Mouse (Mus musculus): ENCODE data around the gene Trabd. TPM values are rescaled to one million over a fixed set of nuclear protein-coding genes. Genes with fewer than 3 reads are reported as not detected.

Trabd gene
- polyA plus RNA-seq, 1 experiment from 2014 or later, result 48.4 TPM

GRCm38 (mm10) chr15:89084826-89085225 is 9.9 kb downstream of the Trabd start:
- H3K27me3 ChIP-seq, result no peaks in the 10 kb centered on the region
- no peaks in the 10 kb centered on the region for H3K9me3 ChIP-seq (replicated peaks)
- H3K27ac ChIP-seq, result no peak overlapping the region
- H3K9ac ChIP-seq, result no peak overlapping the region
- H3K4me1 ChIP-seq, result peaks cover 10% of the 10 kb centered on the region
- peaks cover 72% of the 10 kb centered on the region for H3K36me3 ChIP-seq
- no peak overlapping the region for H3K4me2 ChIP-seq (replicated peaks)
- ATAC-seq (ENCODE audit: low FRiP score), result no peak
- 96% methylated on average over 2 of the region's 2 CpGs for WGBS
- no peak overlapping the region for H3K4me3 ChIP-seq

GRCm38 (mm10) chr15:89088607-89089247 is 13.8 kb downstream of the Trabd start, which contains the start of gene Selenoo:
Gene Selenoo (plus strand): TSS chr15:89089084.
- WGBS, result 2% methylated on average over 38 of the region's 38 CpGs

GRCm38 (mm10) chr15:89089248-89090051 is 14.5 kb downstream of the Trabd start:
- Histone ChIP-seq H3K4me1 (peaks cover 20% of the 10 kb centered on the region), H3K9me3 (replicated peaks) (no peaks in the 10 kb centered on the region), H3K27ac (peak overlapping the region; percentile 84), H3K36me3 (peaks cover 49% of the 10 kb centered on the region), H3K27me3 (no peaks in the 10 kb centered on the region), H3K9ac (peak overlapping the region; percentile 95), H3K4me3 (peak overlapping the region; percentile 95), H3K4me2 (replicated peaks) (peak overlapping the region; percentile 99)
- 4% methylated on average over 67 of the region's 68 CpGs for WGBS
- ATAC-seq (ENCODE audit: low FRiP score), result peak; percentile 53

More at GRCm38 (mm10) chr15:89088607-89089247, 13.8 kb downstream of the Trabd start, which contains the start of gene Selenoo:
- Histone ChIP-seq H3K4me2 (replicated peaks) (peak within 1 kb of the TSS; percentile 99), H3K36me3 (peaks cover 49% of the 10 kb centered on the region), H3K27ac (peak within 1 kb of the TSS; percentile 84), H3K9me3 (replicated peaks) (no peaks in the 10 kb centered on the region), H3K4me1 (peaks cover 20% of the 10 kb centered on the region), H3K27me3 (no peaks in the 10 kb centered on the region), H3K4me3 (peak within 1 kb of the TSS; percentile 95), H3K9ac (peak within 1 kb of the TSS; percentile 95)
- peak; percentile 95 for ATAC-seq (ENCODE audit: low FRiP score)

GRCm38 (mm10) chr15:89090662-89091061 is 15.7 kb downstream of the Trabd start:
- WGBS, result 92% methylated on average over 4 of the region's 4 CpGs
- H3K4me3 ChIP-seq, result no peak overlapping the region
- H3K9ac ChIP-seq, result no peak overlapping the region
- H3K27me3 ChIP-seq, result no peaks in the 10 kb centered on the region
- no peak for ATAC-seq (ENCODE audit: low FRiP score)
- H3K4me1 ChIP-seq, result peaks cover 20% of the 10 kb centered on the region
- no peak overlapping the region for H3K4me2 ChIP-seq (replicated peaks)
- no peak overlapping the region for H3K27ac ChIP-seq
- H3K36me3 ChIP-seq, result peaks cover 49% of the 10 kb centered on the region
- H3K9me3 ChIP-seq (replicated peaks), result no peaks in the 10 kb centered on the region

- peaks cover 49% of the 10 kb centered on the region for H3K36me3 ChIP-seq
- H3K9ac ChIP-seq, result no peak overlapping the region
- H3K27ac ChIP-seq, result no peak overlapping the region
- H3K9me3 ChIP-seq (replicated peaks), result no peaks in the 10 kb centered on the region
- H3K4me3 ChIP-seq, result no peak overlapping the region
- H3K27me3 ChIP-seq, result no peaks in the 10 kb centered on the region
- H3K4me2 ChIP-seq (replicated peaks), result no peak overlapping the region
- WGBS, result 80% methylated on average over 5 of the region's 5 CpGs
- H3K4me1 ChIP-seq, result peaks cover 20% of the 10 kb centered on the region
- no peak for ATAC-seq (ENCODE audit: low FRiP score)
Measured at GRCm38 (mm10) chr15:89092181-89092580, 17.3 kb downstream of the Trabd start.

GRCm38 (mm10) chr15:89097450-89097849 is 22.5 kb downstream of the Trabd start:
- 92% methylated on average over 5 of the region's 5 CpGs for WGBS

GRCm38 (mm10) chr15:89098616-89099015 is 23.7 kb downstream of the Trabd start:
- Histone ChIP-seq H3K27me3 (no peaks in the 10 kb centered on the region), H3K4me2 (replicated peaks) (no peak overlapping the region), H3K9ac (no peak overlapping the region), H3K4me3 (no peak overlapping the region), H3K9me3 (replicated peaks) (no peaks in the 10 kb centered on the region), H3K36me3 (peaks cover 99% of the 10 kb centered on the region), H3K27ac (no peak overlapping the region), H3K4me1 (no peaks in the 10 kb centered on the region)
- 92% methylated on average over 7 of the region's 7 CpGs for WGBS
- ATAC-seq (ENCODE audit: low FRiP score), result no peak

More at GRCm38 (mm10) chr15:89097450-89097849, 22.5 kb downstream of the Trabd start:
- no peak overlapping the region for H3K9ac ChIP-seq
- no peak overlapping the region for H3K27ac ChIP-seq
- H3K9me3 ChIP-seq (replicated peaks), result no peaks in the 10 kb centered on the region
- no peak overlapping the region for H3K4me2 ChIP-seq (replicated peaks)
- no peak overlapping the region for H3K4me3 ChIP-seq
- ATAC-seq (ENCODE audit: low FRiP score), result no peak
- H3K4me1 ChIP-seq, result no peaks in the 10 kb centered on the region
- no peaks in the 10 kb centered on the region for H3K27me3 ChIP-seq
- peaks cover 99% of the 10 kb centered on the region for H3K36me3 ChIP-seq

- 94% methylated on average over 12 of the region's 12 CpGs for WGBS
- Histone ChIP-seq H3K9me3 (replicated peaks) (no peaks in the 10 kb centered on the region), H3K4me1 (no peaks in the 10 kb centered on the region), H3K9ac (no peak overlapping the region), H3K4me2 (replicated peaks) (no peak overlapping the region), H3K27ac (no peak overlapping the region), H3K36me3 (peaks cover 99% of the 10 kb centered on the region), H3K27me3 (no peaks in the 10 kb centered on the region), H3K4me3 (no peak overlapping the region)
- ATAC-seq (ENCODE audit: low FRiP score), result peak; percentile 38; the same call in 1 of the 2 replicates
Measured at GRCm38 (mm10) chr15:89100823-89101222, 25.9 kb downstream of the Trabd start.

- Histone ChIP-seq H3K4me2 (replicated peaks) (no peak overlapping the region), H3K4me1 (no peaks in the 10 kb centered on the region), H3K9ac (no peak overlapping the region), H3K27me3 (no peaks in the 10 kb centered on the region), H3K9me3 (replicated peaks) (no peaks in the 10 kb centered on the region), H3K36me3 (peaks cover 99% of the 10 kb centered on the region), H3K27ac (no peak overlapping the region), H3K4me3 (no peak overlapping the region)
- no peak for ATAC-seq (ENCODE audit: low FRiP score)
- WGBS, result 58% methylated on average over 5 of the region's 5 CpGs
Measured at GRCm38 (mm10) chr15:89102646-89103045, 27.7 kb downstream of the Trabd start.

- no peak overlapping the region for H3K4me3 ChIP-seq
- no peaks in the 10 kb centered on the region for H3K27me3 ChIP-seq
- WGBS, result 85% methylated on average over 10 of the region's 10 CpGs
- no peak overlapping the region for H3K4me2 ChIP-seq (replicated peaks)
- peaks cover 99% of the 10 kb centered on the region for H3K36me3 ChIP-seq
- H3K4me1 ChIP-seq, result no peaks in the 10 kb centered on the region
- no peak overlapping the region for H3K9ac ChIP-seq
- H3K9me3 ChIP-seq (replicated peaks), result no peaks in the 10 kb centered on the region
- ATAC-seq (ENCODE audit: low FRiP score), result no peak
- no peak overlapping the region for H3K27ac ChIP-seq
Measured at GRCm38 (mm10) chr15:89103921-89104320, 29.0 kb downstream of the Trabd start.

GRCm38 (mm10) chr15:89104425-89104824 is 29.5 kb downstream of the Trabd start:
- no peak overlapping the region for H3K4me2 ChIP-seq (replicated peaks)
- no peak overlapping the region for H3K27ac ChIP-seq
- H3K9ac ChIP-seq, result no peak overlapping the region
- 97% methylated on average over 8 of the region's 8 CpGs for WGBS
- H3K36me3 ChIP-seq, result peaks cover 99% of the 10 kb centered on the region
- H3K9me3 ChIP-seq (replicated peaks), result no peaks in the 10 kb centered on the region
- H3K27me3 ChIP-seq, result no peaks in the 10 kb centered on the region
- no peak overlapping the region for H3K4me3 ChIP-seq
- ATAC-seq (ENCODE audit: low FRiP score), result no peak
- no peaks in the 10 kb centered on the region for H3K4me1 ChIP-seq

GRCm38 (mm10) chr15:89106073-89106472 is 31.1 kb downstream of the Trabd start:
- 94% methylated on average over 13 of the region's 13 CpGs for WGBS
- Histone ChIP-seq H3K4me3 (no peak overlapping the region), H3K4me1 (no peaks in the 10 kb centered on the region), H3K9ac (no peak overlapping the region), H3K9me3 (replicated peaks) (no peaks in the 10 kb centered on the region), H3K4me2 (replicated peaks) (no peak overlapping the region), H3K36me3 (peaks cover 99% of the 10 kb centered on the region), H3K27me3 (no peaks in the 10 kb centered on the region), H3K27ac (no peak overlapping the region)
- ATAC-seq (ENCODE audit: low FRiP score), result no peak

All from hindbrain, embryonic 12.5 days (tissue).